Mouse (Mus musculus) limb, embryonic 11.5 days (tissue): ENCODE measurements around the gene Zzz3. TPM values are rescaled to one million over a fixed set of nuclear protein-coding genes. Genes with fewer than 3 reads are reported as not detected.

Experiments used
- ATAC-seq: fragments of 200-750 bp; cut with Nextera tagmentation; 2 replicates; pipeline ENCODE4 v1.8.0; 2017; ENCODE audit warnings: low read depth; ENCODE audit not compliant: insufficient number of reproducible peaks, low FRiP score, low TSS enrichment
- DNase-seq: peaks from one replicate; pipeline ENCODE4 v3.0.0-alpha.2; 2015; ENCODE audit warnings: low spot score
- H3K27ac ChIP-seq: fragments of 300-500 bp; sonication (generic); replicated peaks from 2 replicates; pipeline ENCODE4 v1.5.1; 2014; ENCODE audit warnings: low read depth, mild to moderate bottlenecking, low read length
- H3K27me3 ChIP-seq: fragments of 300-500 bp; sonication (generic); 2 replicates; pipeline ENCODE4 v1.6.1; 2014; ENCODE audit warnings: mild to moderate bottlenecking, low read length, mixed read lengths; ENCODE audit not compliant: control insufficient read depth, insufficient read depth
- H3K36me3 ChIP-seq: fragments of 300-500 bp; sonication (generic); 2 replicates; pipeline ENCODE4 v1.6.1; 2014; ENCODE audit warnings: mild to moderate bottlenecking, low read length, moderate library complexity, mixed read lengths; ENCODE audit not compliant: control insufficient read depth, insufficient read depth
- H3K4me1 ChIP-seq: fragments of 300-500 bp; sonication (generic); 2 replicates; pipeline ENCODE4 v1.6.1; 2014; ENCODE audit warnings: low read length, mixed read lengths; ENCODE audit not compliant: control insufficient read depth, insufficient read depth
- H3K4me2 ChIP-seq: fragments of 300-500 bp; sonication (generic); 2 replicates; pipeline ENCODE4 v1.6.1; 2014; ENCODE audit warnings: low read depth, mild to moderate bottlenecking, moderate library complexity; ENCODE audit not compliant: severe bottlenecking
- H3K4me3 ChIP-seq: fragments of 300-500 bp; sonication (generic); 2 replicates; pipeline ENCODE4 v1.5.1; 2014; ENCODE audit warnings: low read depth, low read length
- H3K9ac ChIP-seq: fragments of 300-500 bp; sonication (generic); 2 replicates; pipeline ENCODE4 v1.6.1; 2014; ENCODE audit warnings: mild to moderate bottlenecking, low read length
- H3K9me3 ChIP-seq: fragments of 300-500 bp; sonication (generic); 2 replicates; pipeline ENCODE4 v1.6.1; 2016; ENCODE audit warnings: low read length; ENCODE audit not compliant: control insufficient read depth
- WGBS: fragments of 180-500 bp; shearing (Covaris S2); extraction: QIAGEN DNeasy Blood & Tissue Kit; methylation state at CpG from one replicate; pipeline ENCODE4 v1.1.7; 2014; 5-methylcytosine and 5-hydroxymethylcytosine counted together
- polyA plus RNA-seq: library from polyadenylated mRNA; unstranded; fragments of >200 nt; fragmentation: Nextera tagmentation; extraction: Ambion mirVana; gene quantifications from 2 replicates; pipeline ENCODE4 v1.2.1, GENCODE M21; 2014

Zzz3 gene
- polyA plus RNA-seq = 68.2 and 68.7 TPM in 2 replicates

DNA sequence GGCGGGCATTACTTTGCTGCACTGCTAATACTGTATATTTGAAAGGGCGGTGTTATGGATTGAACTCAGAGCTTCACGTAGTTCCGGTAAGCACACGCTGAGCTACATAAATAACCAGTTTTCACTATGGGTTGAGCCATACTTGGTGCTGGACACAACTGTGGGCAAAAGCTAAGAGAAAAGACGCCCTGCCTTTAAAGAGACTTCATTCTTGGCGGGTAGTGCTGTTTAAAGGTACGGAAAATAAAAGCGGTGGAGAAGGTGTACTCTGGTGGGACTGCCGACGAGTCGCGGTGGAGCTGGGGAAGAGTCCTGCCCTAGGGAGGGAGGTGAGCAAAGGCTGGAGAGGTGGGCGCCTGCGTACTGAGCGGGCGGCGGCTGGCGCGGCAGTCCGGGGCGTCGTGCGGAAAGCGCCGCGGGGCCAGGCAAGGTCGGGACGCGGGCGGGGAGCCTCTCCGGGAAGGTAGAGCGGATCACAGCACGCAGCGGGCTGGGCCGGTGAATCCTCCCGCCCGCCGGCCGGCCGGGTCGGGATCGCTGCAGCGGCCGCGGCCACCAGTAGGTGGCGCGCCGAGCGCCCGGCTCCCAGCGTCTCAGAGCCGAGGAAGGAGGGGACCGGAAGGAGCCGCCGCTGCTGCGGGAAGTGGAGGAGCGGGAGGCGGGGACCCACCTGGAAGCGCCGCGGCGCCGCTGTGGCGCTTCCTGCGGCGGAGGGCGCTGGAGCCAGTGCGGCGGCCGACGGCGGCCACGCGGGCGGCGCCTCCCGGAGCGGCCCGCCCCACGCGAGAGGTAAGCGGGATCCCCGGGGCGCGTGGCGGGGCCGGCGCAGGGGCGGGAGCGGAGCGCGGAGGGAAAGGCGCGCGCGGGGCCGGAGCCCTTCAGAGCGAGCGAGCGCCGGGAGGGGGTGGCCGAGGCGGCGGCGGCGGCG, at the start of gene Zzz3:
Zzz3 (plus strand) TSS at position 124 of the 928 bp plus-strand sequence.
- Histone ChIP-seq H3K4me3 (peak within 1 kb of the TSS; percentile 58), H3K9ac (peak within 1 kb of the TSS; percentile 93), H3K27ac (peak within 1 kb of the TSS; percentile 97), H3K4me1 (peaks cover 9% of the 10 kb centered on the region; the same call in 1 of the 2 replicates), H3K36me3 (peaks cover 4% of the 10 kb centered on the region; the same call in 1 of the 2 replicates), H3K4me2 (peak within 1 kb of the TSS; percentile 66), H3K27me3 (no peaks in the 10 kb centered on the region), H3K9me3 (no peaks in the 10 kb centered on the region)
- WGBS = under 1% methylated on average over 71 of the region's 108 CpGs
- ATAC-seq (peak; percentile 90), DNase-seq (peak; percentile 92)

DNA sequence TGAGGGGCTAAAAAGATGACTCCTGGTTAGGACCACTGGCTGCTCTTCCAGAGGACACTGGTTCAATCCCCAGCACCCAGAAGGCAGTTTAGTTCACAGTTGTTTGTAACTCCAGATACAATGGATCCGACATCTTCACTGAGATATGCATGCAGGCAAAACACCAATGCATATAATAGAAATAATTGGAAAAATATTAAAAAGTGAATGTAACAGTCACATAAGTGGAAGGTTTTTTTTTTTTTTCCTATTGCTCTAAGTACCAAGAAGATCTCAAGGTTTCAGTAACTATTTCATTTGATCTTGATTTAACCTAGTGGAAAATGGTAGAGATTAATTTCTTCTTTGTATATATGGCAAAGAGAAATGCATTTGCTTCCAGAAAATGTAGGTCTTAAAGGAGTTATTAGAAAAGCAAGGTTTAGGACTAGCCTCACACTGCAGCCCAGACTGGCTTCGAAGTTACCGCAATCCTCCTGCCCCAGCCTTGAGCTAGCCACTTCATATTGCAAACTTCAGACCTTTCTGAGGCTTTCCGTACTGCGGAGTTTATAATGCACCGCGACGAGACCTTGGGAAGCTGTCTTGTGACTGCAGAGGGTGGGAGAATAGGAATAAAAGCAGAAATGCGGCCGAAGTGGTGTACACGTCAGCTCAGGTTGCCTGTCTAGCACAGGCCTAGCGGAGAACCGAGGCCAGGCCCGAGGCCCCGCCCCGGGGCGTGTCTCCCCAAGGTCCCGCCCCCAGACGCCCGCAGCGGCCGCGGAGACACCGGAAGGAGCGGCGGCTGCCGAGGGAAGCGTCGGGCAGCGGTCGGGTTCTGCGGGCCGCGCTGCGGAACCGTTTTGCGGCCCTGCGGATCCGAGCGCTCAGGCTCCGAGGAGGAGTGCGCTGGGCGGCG, 49.3 kb upstream of the Zzz3 start, which contains the start of gene Usp33:
Usp33 (plus strand) TSS at position 747 of the 901 bp plus-strand sequence.
- H3K4me2 ChIP-seq = peak within 1 kb of the TSS; percentile 49
- 0 out of 2 replicates have a peak within 1 kb of the TSS, but pooled peaks have one; percentile 26 for H3K27ac ChIP-seq
- H3K9ac ChIP-seq = peak within 1 kb of the TSS; percentile 86
- H3K27me3 ChIP-seq = no peaks in the 10 kb centered on the region
- 0 out of 2 replicates have a peak, but pooled peaks cover 2% of the 10 kb centered on the region for H3K36me3 ChIP-seq
- H3K9me3 ChIP-seq = no peaks in the 10 kb centered on the region
- H3K4me1 ChIP-seq = peaks cover 5% of the 10 kb centered on the region; the same call in 1 of the 2 replicates
- WGBS = 8% methylated on average over 31 of the region's 44 CpGs
- DNase-seq = peak; percentile 92
- ATAC-seq = peak; percentile 93
- peak within 1 kb of the TSS; percentile 65 for H3K4me3 ChIP-seq

DNA sequence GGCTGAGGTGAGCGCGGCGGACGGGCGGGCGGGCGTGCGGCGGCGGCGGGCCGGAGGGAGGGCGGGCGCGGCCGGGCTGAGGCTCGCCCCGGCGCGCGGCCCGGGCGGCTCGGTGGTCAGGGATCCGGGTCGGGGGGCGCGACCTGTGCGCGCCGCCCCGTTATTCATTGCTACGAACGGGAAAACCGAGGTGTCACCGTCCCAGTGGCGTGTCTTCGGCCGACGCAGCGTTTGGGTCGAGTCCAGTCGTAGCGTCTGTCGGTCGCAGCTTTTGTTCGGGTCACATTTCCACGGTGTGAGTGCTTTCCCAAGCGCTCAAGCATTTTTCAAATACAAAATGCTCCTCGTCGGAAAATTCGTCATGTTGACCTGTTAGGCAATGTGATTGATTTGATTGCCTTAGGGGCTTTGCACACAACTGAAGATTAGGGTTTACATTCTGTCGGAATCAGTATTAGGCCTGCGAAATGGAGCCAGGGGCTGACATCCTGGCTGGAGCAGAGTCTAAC, 48.6 kb upstream of the Zzz3 start:
- under 1% methylated on average over 32 of the region's 54 CpGs for WGBS
- Histone ChIP-seq H3K4me2 (peak overlapping the region; percentile 49), H3K4me3 (peak overlapping the region; percentile 65), H3K27me3 (no peaks in the 10 kb centered on the region), H3K36me3 (0 out of 2 replicates have a peak, but pooled peaks cover 2% of the 10 kb centered on the region), H3K4me1 (peaks cover 7% of the 10 kb centered on the region; the same call in 1 of the 2 replicates), H3K27ac (0 out of 2 replicates have a peak overlapping the region, but pooled peaks have one; percentile 26), H3K9ac (peak overlapping the region; percentile 86), H3K9me3 (no peaks in the 10 kb centered on the region)
- DNase-seq (peak; percentile 65), ATAC-seq (no peak)

DNA sequence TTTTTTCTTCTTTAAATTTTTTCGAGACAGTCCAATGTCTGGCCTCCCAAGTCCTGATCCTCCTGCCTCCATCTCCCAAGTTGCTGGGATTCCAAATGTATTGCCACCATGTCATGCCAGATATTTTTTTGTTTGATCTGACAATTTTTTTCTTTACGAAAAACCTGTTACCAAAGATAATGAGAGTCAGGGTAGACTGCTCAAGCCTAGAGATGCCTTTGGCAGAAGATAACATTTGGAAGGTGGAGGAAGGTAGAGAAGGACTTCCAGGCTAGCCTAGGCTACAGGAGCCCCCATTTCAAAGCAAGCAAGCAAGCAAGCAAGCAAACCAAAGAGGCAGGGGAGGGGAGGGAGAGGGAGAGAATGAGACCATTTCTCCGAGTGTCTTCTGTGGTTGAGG, 48.0 kb upstream of the Zzz3 start:
- Histone ChIP-seq H3K4me3 (peak overlapping the region; percentile 65), H3K4me2 (peak overlapping the region; percentile 49), H3K27me3 (no peaks in the 10 kb centered on the region), H3K9ac (no peak overlapping the region; the same call in 1 of the 2 replicates), H3K4me1 (peaks cover 7% of the 10 kb centered on the region; the same call in 1 of the 2 replicates), H3K9me3 (no peaks in the 10 kb centered on the region), H3K36me3 (0 out of 2 replicates have a peak, but pooled peaks cover 2% of the 10 kb centered on the region), H3K27ac (no peak overlapping the region)
- 49% methylated on average over 3 of the region's 3 CpGs for WGBS
- DNase-seq (no peak), ATAC-seq (no peak)

DNA sequence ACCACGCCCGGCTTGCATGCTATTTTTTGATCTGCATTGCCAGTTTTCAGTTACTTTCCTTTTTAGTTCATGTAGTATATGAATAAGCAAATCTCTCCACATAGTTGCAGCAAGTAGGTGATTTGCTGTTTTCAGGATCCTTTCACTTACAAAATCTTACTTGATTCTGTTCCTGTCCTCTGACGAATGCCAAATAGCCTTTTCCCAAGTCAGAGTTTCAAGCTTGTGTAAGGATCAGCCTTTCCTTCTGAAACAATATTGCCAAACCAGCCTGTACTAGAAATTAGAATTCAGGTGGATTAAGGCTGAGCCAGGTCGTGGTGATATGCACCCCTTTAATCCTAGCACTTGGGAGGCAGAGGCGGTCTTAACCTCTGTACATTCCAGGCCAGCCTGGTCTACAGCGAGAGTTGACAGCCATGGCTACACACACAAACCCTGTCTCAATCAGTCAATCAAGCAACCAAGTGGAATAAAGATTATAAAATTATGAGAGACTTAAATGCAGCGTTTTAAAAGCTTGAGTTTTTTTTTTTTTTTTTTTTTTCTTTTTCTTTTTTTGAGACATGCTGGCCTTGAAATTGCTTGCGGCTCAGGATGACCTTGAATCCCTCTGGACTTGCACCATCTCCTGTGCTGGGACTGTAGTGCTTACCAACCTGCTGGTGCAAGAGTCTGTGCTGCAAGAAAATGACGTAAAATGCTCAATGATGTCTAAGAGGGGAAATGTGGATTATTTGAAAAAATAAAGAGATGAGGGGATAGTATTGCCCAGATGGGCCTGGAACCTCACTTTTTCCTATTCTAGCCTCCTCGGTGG, 47.1 kb upstream of the Zzz3 start:
- no peak overlapping the region for H3K4me2 ChIP-seq
- 93% methylated on average over 10 of the region's 10 CpGs for WGBS
- H3K36me3 ChIP-seq = 0 out of 2 replicates have a peak, but pooled peaks cover 2% of the 10 kb centered on the region
- H3K4me3 ChIP-seq = no peak overlapping the region
- peaks cover 7% of the 10 kb centered on the region; the same call in 1 of the 2 replicates for H3K4me1 ChIP-seq
- H3K27ac ChIP-seq = no peak overlapping the region
- ATAC-seq (no peak), DNase-seq (no peak)
- H3K9ac ChIP-seq = no peak overlapping the region
- no peaks in the 10 kb centered on the region for H3K27me3 ChIP-seq
- no peaks in the 10 kb centered on the region for H3K9me3 ChIP-seq

DNA sequence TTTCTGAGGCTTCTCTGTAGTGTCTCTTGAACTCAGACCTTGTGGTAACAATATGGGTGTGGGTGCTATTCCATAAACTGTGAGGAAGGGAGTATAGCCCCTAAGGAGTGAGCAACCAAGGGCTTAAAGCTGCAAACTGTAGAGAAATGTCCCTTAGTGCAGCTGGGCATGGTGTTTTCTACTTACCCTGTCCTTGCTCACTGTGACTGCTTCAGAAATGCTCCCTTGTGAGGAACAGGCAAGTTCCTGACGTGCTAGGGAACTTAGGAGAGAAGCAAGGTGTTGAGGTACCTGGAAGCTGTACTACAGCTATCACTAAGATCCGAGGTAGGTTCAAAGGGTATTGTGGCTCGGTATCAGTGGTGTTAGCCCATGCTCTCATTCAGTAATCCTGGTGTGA, 44.8 kb upstream of the Zzz3 start:
- Histone ChIP-seq H3K9me3 (no peaks in the 10 kb centered on the region), H3K36me3 (0 out of 2 replicates have a peak, but pooled peaks cover 2% of the 10 kb centered on the region), H3K4me2 (no peak overlapping the region), H3K27ac (no peak overlapping the region), H3K4me1 (peaks cover 7% of the 10 kb centered on the region; the same call in 1 of the 2 replicates), H3K4me3 (no peak overlapping the region), H3K27me3 (no peaks in the 10 kb centered on the region), H3K9ac (no peak overlapping the region)
- DNase-seq (no peak), ATAC-seq (no peak)
- 73% methylated on average over 3 of the region's 3 CpGs for WGBS

DNA sequence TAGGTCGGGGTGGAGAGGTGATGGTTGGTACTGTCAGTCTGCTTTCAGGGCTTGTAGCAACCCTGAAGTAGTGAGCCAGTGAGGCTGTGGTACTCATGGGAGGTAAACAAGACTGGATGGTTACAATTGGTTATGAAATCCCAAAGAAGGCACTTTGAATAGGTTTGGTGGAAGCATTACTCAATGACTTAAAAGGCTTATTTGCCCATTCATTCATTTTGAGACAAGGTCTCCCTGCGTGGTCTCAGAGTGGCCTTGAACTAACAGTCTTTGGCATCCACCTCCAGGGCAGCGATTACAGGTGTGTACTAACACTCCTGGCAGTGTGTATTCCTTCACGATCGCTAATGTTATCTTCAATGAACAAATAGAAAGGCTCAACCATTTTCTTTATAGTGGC, 44.3 kb upstream of the Zzz3 start:
- peaks cover 7% of the 10 kb centered on the region; the same call in 1 of the 2 replicates for H3K4me1 ChIP-seq
- ATAC-seq = no peak

More for the DNA sequence above, 44.3 kb upstream of the Zzz3 start:
- Histone ChIP-seq H3K9ac (no peak overlapping the region), H3K27ac (no peak overlapping the region), H3K27me3 (no peaks in the 10 kb centered on the region), H3K9me3 (no peaks in the 10 kb centered on the region), H3K36me3 (0 out of 2 replicates have a peak, but pooled peaks cover 2% of the 10 kb centered on the region), H3K4me3 (no peak overlapping the region), H3K4me2 (no peak overlapping the region)
- DNase-seq = no peak
- 87% methylated on average over 5 of the region's 5 CpGs for WGBS
